Mouse (Mus musculus) olfactory bulb, adult 2 months (tissue): ENCODE data around the gene Naaladl2. TPM values are rescaled to one million over a fixed set of nuclear protein-coding genes. Genes with fewer than 3 reads are reported as not detected.

Source experiments
- H3K27ac ChIP-seq: fragments of 200-500 bp; 2 replicates; pipeline ENCODE4 v1.5.1; 2012; ENCODE audit warnings: low read depth, low read length; ENCODE audit not compliant: insufficient read depth
- H3K4me1 ChIP-seq: fragments of 200-500 bp; 2 replicates; pipeline ENCODE4 v1.6.1; 2012; ENCODE audit warnings: low read length; ENCODE audit not compliant: control insufficient read depth, insufficient read depth
- H3K4me3 ChIP-seq: fragments of 200-500 bp; 2 replicates; pipeline ENCODE4 v1.5.1; 2012; ENCODE audit warnings: mild to moderate bottlenecking, low read depth, low read length, moderate library complexity; ENCODE audit not compliant: insufficient read depth
- CTCF ChIP-seq: fragments of 200-500 bp; IDR thresholded peaks from 2 replicates; pipeline ENCODE4 v1.5.1; 2012; ENCODE audit warnings: low read depth, mild to moderate bottlenecking, low read length, moderate library complexity; ENCODE audit not compliant: insufficient read depth
- POLR2A ChIP-seq: fragments of 200-500 bp; IDR thresholded peaks from 2 replicates; pipeline ENCODE4 v1.6.1; 2012; ENCODE audit warnings: mild to moderate bottlenecking, low read depth, low read length, moderate library complexity; ENCODE audit not compliant: insufficient read depth
- WGBS: fragments of 180-500 bp; shearing (Covaris S2); methylation state at CpG from one replicate; pipeline ENCODE4 v1.1.7; 2018; 5-methylcytosine and 5-hydroxymethylcytosine counted together
- polyA plus RNA-seq: library from polyadenylated mRNA; stranded (reverse); fragments of >200 nt; gene quantifications from 2 replicates; pipeline ENCODE4 v1.2.4, GENCODE M21; 2012; ENCODE audit warnings: low replicate concordance; ENCODE audit not compliant: missing spikeins, insufficient read depth, insufficient read length

The Naaladl2 gene
- polyA plus RNA-seq, 1 experiment, result not detected

GRCm38 (mm10) chr3:24126200-24126599 lies 1017.9 kb downstream of the Naaladl2 start:
- Histone ChIP-seq H3K4me3 (no peak overlapping the region), H3K27ac (no peak overlapping the region), H3K4me1 (no peaks in the 10 kb centered on the region)
- 78% methylated on average over 1 of the region's 1 CpGs for WGBS
- no peak for TF ChIP-seq POLR2A
- no peak for TF ChIP-seq CTCF

DNA sequence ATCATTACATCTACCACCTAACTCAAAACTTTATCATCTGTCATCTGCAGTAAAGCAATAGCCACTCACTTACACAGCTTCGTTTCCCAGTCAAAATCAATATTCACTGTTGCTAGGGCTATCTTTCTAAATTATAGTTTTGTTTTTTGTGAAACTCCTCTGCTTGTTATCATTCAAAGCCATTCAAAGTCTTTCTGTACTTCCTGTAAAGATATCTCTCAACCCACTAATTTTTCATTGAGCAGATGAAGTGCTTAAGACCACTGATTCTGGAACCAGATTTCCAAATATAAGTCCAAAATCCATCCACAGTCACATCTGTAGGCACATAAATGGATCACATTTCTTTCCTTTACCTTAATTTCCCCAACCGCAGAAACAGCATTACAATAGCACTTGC lies 1020.0 kb downstream of the Naaladl2 start:
- Histone ChIP-seq H3K4me1 (no peaks in the 10 kb centered on the region), H3K27ac (no peak overlapping the region), H3K4me3 (no peak overlapping the region)
- TF ChIP-seq CTCF (no peak), POLR2A (no peak)
- WGBS, result 91% methylated on average over 2 of the region's 2 CpGs

DNA sequence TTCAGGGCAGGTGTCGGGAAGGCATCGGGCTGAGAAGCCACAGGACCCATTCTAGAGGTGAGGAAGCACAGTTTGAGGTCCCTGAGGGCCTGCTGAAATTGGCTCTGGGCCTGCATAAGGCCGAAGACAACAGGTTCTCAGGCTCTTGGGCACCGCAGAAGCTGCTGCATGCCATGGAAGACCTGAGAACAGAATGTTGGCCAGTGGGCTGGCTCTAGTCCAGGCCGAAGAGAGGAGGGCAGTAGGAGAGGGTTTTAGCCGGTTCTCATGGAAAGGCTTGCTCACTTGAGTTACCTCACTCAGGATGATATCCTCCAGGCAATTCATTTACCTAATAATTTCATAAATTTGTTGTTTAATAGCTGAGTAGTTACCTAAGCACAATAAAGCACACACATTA lies 1025.9 kb downstream of the Naaladl2 start:
- Histone ChIP-seq H3K4me1 (no peaks in the 10 kb centered on the region), H3K4me3 (no peak overlapping the region), H3K27ac (no peak overlapping the region)
- TF ChIP-seq CTCF (no peak), POLR2A (no peak)
- 87% methylated on average over 6 of the region's 6 CpGs for WGBS

DNA sequence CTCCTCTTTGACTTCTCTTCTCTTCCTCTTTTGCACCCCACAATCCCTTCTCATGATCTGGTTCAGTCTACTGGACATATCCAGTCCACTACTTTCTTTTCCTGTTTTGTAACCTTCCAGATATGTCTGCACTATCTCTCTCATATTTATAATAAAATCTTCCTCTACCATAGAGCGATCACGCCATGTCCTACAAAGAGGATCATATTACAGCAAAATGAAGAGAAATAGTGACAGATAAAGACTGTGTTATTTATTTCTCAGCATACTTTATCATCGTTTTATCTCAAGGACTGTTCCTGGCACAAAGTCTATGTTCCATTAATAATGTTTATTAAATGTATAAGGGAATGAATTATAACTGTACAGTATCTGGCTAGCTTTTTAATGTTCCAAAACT lies 1029.2 kb downstream of the Naaladl2 start:
- Histone ChIP-seq H3K27ac (no peak overlapping the region), H3K4me3 (no peak overlapping the region), H3K4me1 (no peaks in the 10 kb centered on the region)
- TF ChIP-seq POLR2A, result no peak
- TF ChIP-seq CTCF, result no peak
- WGBS, result 92% methylated on average over 3 of the region's 3 CpGs

- TF ChIP-seq CTCF, result no peak
- Histone ChIP-seq H3K27ac (no peak overlapping the region), H3K4me3 (no peak overlapping the region), H3K4me1 (no peaks in the 10 kb centered on the region)
- 98% methylated on average over 2 of the region's 2 CpGs for WGBS
Observed at GRCm38 (mm10) chr3:24113360-24113759, 1030.7 kb downstream of the Naaladl2 start.

DNA sequence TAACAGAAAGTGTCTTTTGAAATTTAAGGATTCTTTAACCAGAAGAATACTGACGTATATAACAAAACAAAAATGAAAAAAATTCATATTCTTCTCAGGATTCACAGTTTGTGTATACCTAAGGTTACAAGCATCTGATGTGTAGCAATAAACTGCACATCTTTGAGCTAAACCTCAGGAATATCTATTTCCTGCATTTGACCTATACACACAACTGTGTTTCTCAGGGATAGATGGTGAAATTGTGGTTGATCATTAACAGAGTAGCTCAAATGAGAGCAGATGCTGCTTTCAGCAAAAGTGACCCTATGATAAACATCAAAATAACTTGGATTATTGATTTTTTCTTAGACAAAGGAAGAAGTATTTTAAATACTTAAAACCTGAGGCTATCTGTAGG lies 1037.7 kb downstream of the Naaladl2 start:
- WGBS, result 93% methylated on average over 1 of the region's 1 CpGs
- H3K27ac ChIP-seq, result no peak overlapping the region
- H3K4me3 ChIP-seq, result no peak overlapping the region
- TF ChIP-seq CTCF (no peak), POLR2A (no peak)
- H3K4me1 ChIP-seq, result no peaks in the 10 kb centered on the region

GRCm38 (mm10) chr3:24079761-24080160 lies 1064.3 kb downstream of the Naaladl2 start:
- H3K27ac ChIP-seq, result no peak overlapping the region
- H3K4me3 ChIP-seq, result no peak overlapping the region
- H3K4me1 ChIP-seq, result no peaks in the 10 kb centered on the region
- 50% methylated on average over 4 of the region's 4 CpGs for WGBS
- TF ChIP-seq POLR2A (no peak), CTCF (no peak)

DNA sequence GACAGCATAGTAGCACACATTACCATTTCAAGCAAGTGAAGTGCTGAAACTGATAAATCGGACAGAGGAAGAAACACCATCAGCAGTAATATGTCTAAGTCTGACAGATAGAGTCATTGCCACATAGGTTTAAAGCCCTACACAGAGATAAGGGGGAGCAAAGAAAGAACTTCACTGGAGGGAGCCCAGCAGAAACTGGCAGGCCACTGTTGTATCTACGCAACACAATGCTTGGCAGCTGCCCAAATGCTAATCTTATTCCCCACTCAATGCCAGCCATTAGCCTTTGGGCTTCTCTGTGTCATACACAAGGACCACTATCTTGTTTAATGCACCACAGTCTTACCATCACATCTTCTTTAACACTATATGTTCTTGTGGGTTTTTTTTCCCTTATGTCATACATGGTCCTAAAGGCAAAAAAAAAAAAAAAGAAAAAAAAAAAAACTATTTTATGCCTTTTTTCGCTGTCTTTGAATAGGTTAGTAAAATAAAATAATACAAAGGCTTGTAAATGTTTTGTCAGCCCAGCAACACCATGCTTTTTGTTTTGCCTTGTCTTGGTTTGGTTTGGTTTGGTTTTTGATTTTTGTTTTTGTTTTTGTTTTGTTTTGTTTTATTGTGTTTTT lies 1072.8 kb downstream of the Naaladl2 start:
- 62% methylated on average over 3 of the region's 3 CpGs for WGBS
- TF ChIP-seq CTCF, result no peak
- TF ChIP-seq POLR2A, result no peak
- Histone ChIP-seq H3K4me1 (no peaks in the 10 kb centered on the region), H3K27ac (no peak overlapping the region), H3K4me3 (no peak overlapping the region)

DNA sequence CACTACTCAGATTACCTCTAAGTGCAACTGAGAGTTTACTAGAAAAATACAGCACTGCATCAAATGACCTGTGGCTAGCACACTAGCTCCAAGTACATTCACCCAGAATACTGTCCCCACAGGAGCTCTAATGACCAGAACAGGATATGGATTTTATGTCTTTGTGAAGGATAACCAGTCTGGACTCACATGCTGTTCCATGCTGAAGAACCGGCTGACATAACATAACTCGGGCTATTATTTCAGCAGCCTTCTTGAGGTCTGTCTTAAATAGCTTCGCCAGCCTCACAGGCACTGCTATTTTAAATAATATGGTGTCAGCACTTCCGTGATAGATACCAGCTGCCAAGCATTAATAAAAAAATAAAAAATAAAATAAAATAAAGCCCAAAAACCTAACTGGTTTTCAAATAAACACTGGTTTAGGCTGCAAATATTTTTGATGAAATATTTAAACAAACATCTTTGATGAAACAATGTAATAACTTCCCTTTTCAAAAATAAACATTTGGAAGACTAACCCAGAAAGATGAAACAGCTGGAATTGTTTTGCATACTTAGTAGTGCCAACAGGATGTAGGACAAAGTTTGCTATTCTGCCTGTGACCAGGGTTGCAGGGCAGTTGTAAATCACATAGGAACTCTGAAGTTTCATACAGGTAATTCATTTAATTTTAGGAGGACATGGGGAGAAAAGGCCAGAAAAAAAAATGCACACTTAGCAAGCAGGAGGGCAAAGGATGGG lies 1073.5 kb downstream of the Naaladl2 start:
- WGBS, result 73% methylated on average over 4 of the region's 4 CpGs

More for the DNA sequence above, 1073.5 kb downstream of the Naaladl2 start:
- Histone ChIP-seq H3K27ac (no peak overlapping the region), H3K4me1 (no peaks in the 10 kb centered on the region), H3K4me3 (no peak overlapping the region)
- TF ChIP-seq CTCF (no peak), POLR2A (no peak)
